Mouse (Mus musculus) forebrain, embryonic 10.5 days (tissue): ENCODE measurements at regions not wholly inside any gene's neighbourhood (a gene's known extent, or its start where the extent isn't known, plus 50 kb on each side); places are given as distances from the start of the nearest gene placed in this dataset.
A peak's percentile ranks its signal among the peaks of the same experiment; 100 is the strongest.

Source experiments
- DNase-seq: peaks from one replicate; pipeline ENCODE4 v3.0.0-alpha.2; 2017; ENCODE audit warnings: low spot score; ENCODE audit errors: extremely low spot score
- H3K27ac ChIP-seq: fragments of 300-500 bp; sonication (generic); 2 replicates; pipeline ENCODE4 v1.5.1; 2016; ENCODE audit warnings: mild to moderate bottlenecking
- H3K27me3 ChIP-seq: fragments of 300-500 bp; sonication (generic); 2 replicates; pipeline ENCODE4 v1.6.1; 2016; ENCODE audit warnings: mild to moderate bottlenecking; ENCODE audit not compliant: poor library complexity, severe bottlenecking
- H3K36me3 ChIP-seq: fragments of 300-500 bp; sonication (generic); replicated peaks from 2 replicates; pipeline ENCODE4 v1.6.1; 2016; ENCODE audit warnings: mild to moderate bottlenecking, moderate library complexity
- H3K4me1 ChIP-seq: fragments of 300-500 bp; sonication (generic); 2 replicates; pipeline ENCODE4 v1.6.1; 2016
- H3K4me3 ChIP-seq: fragments of 300-500 bp; sonication (generic); 2 replicates; pipeline ENCODE4 v1.5.1; 2016; ENCODE audit warnings: mild to moderate bottlenecking, moderate library complexity
- H3K9me3 ChIP-seq: fragments of 300-500 bp; sonication (generic); 2 replicates; pipeline ENCODE4 v1.6.1; 2016; ENCODE audit warnings: mild to moderate bottlenecking, moderate library complexity
- WGBS: fragments of 180-500 bp; shearing (Covaris S2); methylation state at CpG from one replicate; pipeline ENCODE4 v1.1.7; 2016; 5-methylcytosine and 5-hydroxymethylcytosine counted together

- DNase-seq = no peak
Measured at GRCm38 (mm10) chr6:100010954-100011481, 276.3 kb downstream of the Rybp start.

GRCm38 (mm10) chr6:99999711-100000365 is 273.6 kb upstream of the Prok2 start:
- 47% methylated on average over 13 of the region's 13 CpGs for WGBS
- DNase-seq = no peak
- Histone ChIP-seq H3K4me1 (peaks cover 39% of the 10 kb centered on the region), H3K9me3 (no peaks in the 10 kb centered on the region), H3K27ac (no peak overlapping the region), H3K4me3 (no peak overlapping the region), H3K27me3 (peaks cover 87% of the 10 kb centered on the region), H3K36me3 (no peaks in the 10 kb centered on the region)

More at GRCm38 (mm10) chr6:100010954-100011481, 276.3 kb downstream of the Rybp start:
- H3K36me3 ChIP-seq = no peaks in the 10 kb centered on the region
- peaks cover 13% of the 10 kb centered on the region for H3K4me1 ChIP-seq
- H3K27ac ChIP-seq = no peak overlapping the region
- WGBS = 82% methylated on average over 9 of the region's 9 CpGs
- H3K9me3 ChIP-seq = no peaks in the 10 kb centered on the region
- no peak overlapping the region for H3K4me3 ChIP-seq
- H3K27me3 ChIP-seq = peaks cover 73% of the 10 kb centered on the region

GRCm38 (mm10) chr6:99995970-99996956 is 270.1 kb upstream of the Prok2 start:
- Histone ChIP-seq H3K27ac (no peak overlapping the region), H3K4me3 (no peak overlapping the region), H3K36me3 (no peaks in the 10 kb centered on the region), H3K9me3 (no peaks in the 10 kb centered on the region), H3K4me1 (peaks cover 45% of the 10 kb centered on the region), H3K27me3 (peaks cover 80% of the 10 kb centered on the region)
- no peak for DNase-seq
- 50% methylated on average over 15 of the region's 15 CpGs for WGBS

- H3K9me3 ChIP-seq = no peaks in the 10 kb centered on the region
- no peak overlapping the region for H3K4me3 ChIP-seq
- no peak overlapping the region for H3K27ac ChIP-seq
- 84% methylated on average over 3 of the region's 3 CpGs for WGBS
- peaks cover 23% of the 10 kb centered on the region for H3K4me1 ChIP-seq
- no peak for DNase-seq
- no peaks in the 10 kb centered on the region for H3K36me3 ChIP-seq
- peaks cover 64% of the 10 kb centered on the region for H3K27me3 ChIP-seq
Measured at GRCm38 (mm10) chr6:99994026-99994425, 267.8 kb upstream of the Prok2 start.

- Histone ChIP-seq H3K36me3 (no peaks in the 10 kb centered on the region), H3K9me3 (no peaks in the 10 kb centered on the region), H3K27me3 (peaks cover 64% of the 10 kb centered on the region), H3K4me3 (no peak overlapping the region), H3K27ac (no peak overlapping the region), H3K4me1 (peaks cover 27% of the 10 kb centered on the region)
- DNase-seq = no peak
- 86% methylated on average over 7 of the region's 7 CpGs for WGBS
Measured at GRCm38 (mm10) chr6:99991079-99991478, 264.9 kb upstream of the Prok2 start.

- Histone ChIP-seq H3K4me1 (peaks cover 24% of the 10 kb centered on the region), H3K27me3 (peaks cover 64% of the 10 kb centered on the region), H3K4me3 (no peak overlapping the region), H3K9me3 (no peaks in the 10 kb centered on the region), H3K36me3 (no peaks in the 10 kb centered on the region), H3K27ac (no peak overlapping the region)
- DNase-seq = no peak
- 90% methylated on average over 6 of the region's 6 CpGs for WGBS
Measured at GRCm38 (mm10) chr6:99990604-99991003, 264.4 kb upstream of the Prok2 start.

- DNase-seq = no peak
- peaks cover 35% of the 10 kb centered on the region for H3K4me1 ChIP-seq
- H3K4me3 ChIP-seq = no peak overlapping the region
- no peaks in the 10 kb centered on the region for H3K9me3 ChIP-seq
- H3K27ac ChIP-seq = no peak overlapping the region
- H3K36me3 ChIP-seq = no peaks in the 10 kb centered on the region
- 75% methylated on average over 3 of the region's 3 CpGs for WGBS
- peaks cover 78% of the 10 kb centered on the region for H3K27me3 ChIP-seq
Measured at GRCm38 (mm10) chr6:99986449-99986848, 260.3 kb upstream of the Prok2 start.

GRCm38 (mm10) chr6:99985322-99985721 is 259.1 kb upstream of the Prok2 start:
- Histone ChIP-seq H3K4me3 (no peak overlapping the region), H3K4me1 (peaks cover 35% of the 10 kb centered on the region), H3K27ac (no peak overlapping the region), H3K36me3 (no peaks in the 10 kb centered on the region), H3K9me3 (no peaks in the 10 kb centered on the region), H3K27me3 (peaks cover 88% of the 10 kb centered on the region)
- no peak for DNase-seq
- WGBS = 42% methylated on average over 5 of the region's 5 CpGs

GRCm38 (mm10) chr6:99984856-99985224 is 258.6 kb upstream of the Prok2 start:
- no peak for DNase-seq
- no peaks in the 10 kb centered on the region for H3K9me3 ChIP-seq
- H3K36me3 ChIP-seq = no peaks in the 10 kb centered on the region
- no peak overlapping the region for H3K4me3 ChIP-seq
- H3K27me3 ChIP-seq = peaks cover 92% of the 10 kb centered on the region
- H3K4me1 ChIP-seq = peaks cover 38% of the 10 kb centered on the region
- WGBS = 6% methylated on average over 10 of the region's 10 CpGs
- H3K27ac ChIP-seq = no peak overlapping the region

- Histone ChIP-seq H3K36me3 (no peaks in the 10 kb centered on the region), H3K27me3 (peaks cover 96% of the 10 kb centered on the region), H3K4me1 (peaks cover 44% of the 10 kb centered on the region), H3K9me3 (no peaks in the 10 kb centered on the region), H3K4me3 (no peak overlapping the region), H3K27ac (no peak overlapping the region)
- DNase-seq = no peak
- 6% methylated on average over 7 of the region's 7 CpGs for WGBS
Measured at GRCm38 (mm10) chr6:99984057-99984855, 258.1 kb upstream of the Prok2 start.

GRCm38 (mm10) chr6:99979614-99980013 is 253.4 kb upstream of the Prok2 start:
- no peak for DNase-seq
- H3K27me3 ChIP-seq = peaks cover 71% of the 10 kb centered on the region
- H3K4me3 ChIP-seq = no peak overlapping the region
- peaks cover 35% of the 10 kb centered on the region for H3K4me1 ChIP-seq
- 36% methylated on average over 5 of the region's 5 CpGs for WGBS
- no peaks in the 10 kb centered on the region for H3K36me3 ChIP-seq
- no peak overlapping the region for H3K27ac ChIP-seq
- no peaks in the 10 kb centered on the region for H3K9me3 ChIP-seq

- peaks cover 62% of the 10 kb centered on the region for H3K27me3 ChIP-seq
- no peak for DNase-seq
- no peaks in the 10 kb centered on the region for H3K9me3 ChIP-seq
- 57% methylated on average over 6 of the region's 6 CpGs for WGBS
- peaks cover 28% of the 10 kb centered on the region for H3K4me1 ChIP-seq
- no peaks in the 10 kb centered on the region for H3K36me3 ChIP-seq
- H3K4me3 ChIP-seq = no peak overlapping the region
- H3K27ac ChIP-seq = 0 out of 2 replicates have a peak overlapping the region, but pooled peaks have one; percentile 15
Measured at GRCm38 (mm10) chr6:99978164-99978746, 252.1 kb upstream of the Prok2 start.
